Mouse (Mus musculus): ENCODE measurements around the gene Kcnk3. TPM values are rescaled to one million over a fixed set of nuclear protein-coding genes. Genes with fewer than 3 reads are reported as not detected.

The Kcnk3 gene
- polyA plus RNA-seq (2015; fragmentation: Nextera tagmentation; extraction: Ambion mirVana): 0.13 and 0.30 TPM in 2 replicates

- WGBS (ENCODE audit: insufficient replicate concordance): 3% methylated on average over 49 of the region's 54 CpGs
- no peaks in the 10 kb centered on the region for H3K36me3 ChIP-seq
- H3K27me3 ChIP-seq: peaks cover 80% of the 10 kb centered on the region
- H3K9me3 ChIP-seq (replicated peaks): no peaks in the 10 kb centered on the region
- H3K4me3 ChIP-seq (replicated peaks): peak within 1 kb of the TSS; percentile 42
- H3K27ac ChIP-seq: no peak within 1 kb of the TSS
- ATAC-seq (ENCODE audit: low read depth) (peak; percentile 59), DNase-seq (no peak)
- peaks cover 9% of the 10 kb centered on the region for H3K4me1 ChIP-seq (replicated peaks)
- H3K4me2 ChIP-seq: peak within 1 kb of the TSS; percentile 61
- no peak within 1 kb of the TSS for H3K9ac ChIP-seq
These were observed at the start of gene Kcnk3 for GRCm38 (mm10) chr5:30587681-30588300. TSS of gene Kcnk3 (plus strand) at chr5:30588170.

GRCm38 (mm10) chr5:30545698-30546097, 42.3 kb upstream of the Kcnk3 start, which contains the start of gene Cib4:
TSS of gene Cib4 (minus strand) at chr5:30545836.
- H3K36me3 ChIP-seq: no peaks in the 10 kb centered on the region
- H3K4me1 ChIP-seq (replicated peaks): no peaks in the 10 kb centered on the region
- H3K4me2 ChIP-seq: no peak within 1 kb of the TSS
- no peak for DNase-seq
- no peak for ATAC-seq (ENCODE audit: low read depth)
- H3K9ac ChIP-seq: no peak within 1 kb of the TSS
- H3K27ac ChIP-seq: no peak within 1 kb of the TSS
- H3K4me3 ChIP-seq (replicated peaks): no peak within 1 kb of the TSS
- 29% methylated on average over 2 of the region's 2 CpGs for WGBS (ENCODE audit: insufficient replicate concordance)
- H3K27me3 ChIP-seq: peaks cover 11% of the 10 kb centered on the region
- H3K9me3 ChIP-seq (replicated peaks): no peaks in the 10 kb centered on the region

- 37% methylated on average over 2 of the region's 2 CpGs for WGBS (ENCODE audit: insufficient replicate concordance)
- H3K9me3 ChIP-seq (replicated peaks): no peaks in the 10 kb centered on the region
- no peaks in the 10 kb centered on the region for H3K36me3 ChIP-seq
- no peak overlapping the region for H3K4me2 ChIP-seq
- no peak for DNase-seq
- no peaks in the 10 kb centered on the region for H3K4me1 ChIP-seq (replicated peaks)
- no peak overlapping the region for H3K4me3 ChIP-seq (replicated peaks)
- H3K9ac ChIP-seq: no peak overlapping the region
- no peak overlapping the region for H3K27ac ChIP-seq
- no peak for ATAC-seq (ENCODE audit: low read depth)
- H3K27me3 ChIP-seq: peaks cover 11% of the 10 kb centered on the region
These were observed 39.3 kb upstream of the Kcnk3 start for GRCm38 (mm10) chr5:30548681-30549080.

GRCm38 (mm10) chr5:30550334-30551021, 37.5 kb upstream of the Kcnk3 start:
- H3K4me1 ChIP-seq (replicated peaks): no peaks in the 10 kb centered on the region
- no peak for ATAC-seq (ENCODE audit: low read depth)
- no peaks in the 10 kb centered on the region for H3K9me3 ChIP-seq (replicated peaks)
- no peak overlapping the region for H3K27ac ChIP-seq
- H3K36me3 ChIP-seq: no peaks in the 10 kb centered on the region
- WGBS (ENCODE audit: insufficient replicate concordance): 57% methylated on average over 9 of the region's 9 CpGs
- peaks cover 6% of the 10 kb centered on the region for H3K27me3 ChIP-seq
- H3K4me3 ChIP-seq (replicated peaks): no peak overlapping the region
- no peak overlapping the region for H3K4me2 ChIP-seq
- no peak overlapping the region for H3K9ac ChIP-seq
- DNase-seq: no peak

GRCm38 (mm10) chr5:30551022-30551638, 36.8 kb upstream of the Kcnk3 start:
- peaks cover under 1% of the 10 kb centered on the region; the same call in 1 of the 2 replicates for H3K27me3 ChIP-seq
- no peaks in the 10 kb centered on the region for H3K9me3 ChIP-seq (replicated peaks)
- H3K27ac ChIP-seq: no peak overlapping the region
- no peak overlapping the region for H3K9ac ChIP-seq
- no peak for DNase-seq
- H3K36me3 ChIP-seq: no peaks in the 10 kb centered on the region
- no peak overlapping the region for H3K4me2 ChIP-seq
- H3K4me3 ChIP-seq (replicated peaks): no peak overlapping the region
- WGBS (ENCODE audit: insufficient replicate concordance): 62% methylated on average over 8 of the region's 8 CpGs
- ATAC-seq (ENCODE audit: low read depth): no peak
- H3K4me1 ChIP-seq (replicated peaks): no peaks in the 10 kb centered on the region

- Histone ChIP-seq H3K27ac (no peak overlapping the region), H3K4me1 (replicated peaks) (no peaks in the 10 kb centered on the region), H3K9ac (no peak overlapping the region), H3K27me3 (0 out of 2 replicates have a peak, but pooled peaks cover 4% of the 10 kb centered on the region), H3K4me2 (no peak overlapping the region), H3K9me3 (replicated peaks) (no peaks in the 10 kb centered on the region), H3K4me3 (replicated peaks) (no peak overlapping the region), H3K36me3 (no peaks in the 10 kb centered on the region)
- 65% methylated on average over 6 of the region's 6 CpGs for WGBS (ENCODE audit: insufficient replicate concordance)
- DNase-seq (no peak), ATAC-seq (ENCODE audit: low read depth) (no peak)
These were observed 36.0 kb upstream of the Kcnk3 start for GRCm38 (mm10) chr5:30552006-30552405.

- H3K27me3 ChIP-seq: 0 out of 2 replicates have a peak, but pooled peaks cover 4% of the 10 kb centered on the region
- no peak for ATAC-seq (ENCODE audit: low read depth)
- no peak overlapping the region for H3K4me3 ChIP-seq (replicated peaks)
- H3K9ac ChIP-seq: no peak overlapping the region
- no peaks in the 10 kb centered on the region for H3K36me3 ChIP-seq
- no peak for DNase-seq
- WGBS (ENCODE audit: insufficient replicate concordance): 72% methylated on average over 13 of the region's 13 CpGs
- H3K4me2 ChIP-seq: no peak overlapping the region
- H3K4me1 ChIP-seq (replicated peaks): no peaks in the 10 kb centered on the region
- no peaks in the 10 kb centered on the region for H3K9me3 ChIP-seq (replicated peaks)
- no peak overlapping the region for H3K27ac ChIP-seq
These were observed 34.0 kb upstream of the Kcnk3 start for GRCm38 (mm10) chr5:30553936-30554335.

GRCm38 (mm10) chr5:30554981-30555380, 33.0 kb upstream of the Kcnk3 start:
- H3K36me3 ChIP-seq: no peaks in the 10 kb centered on the region
- 61% methylated on average over 8 of the region's 8 CpGs for WGBS (ENCODE audit: insufficient replicate concordance)
- DNase-seq: no peak

GRCm38 (mm10) chr5:30556284-30556683, 31.7 kb upstream of the Kcnk3 start:
- ATAC-seq (ENCODE audit: low read depth): no peak
- H3K9ac ChIP-seq: no peak overlapping the region
- H3K27me3 ChIP-seq: 0 out of 2 replicates have a peak, but pooled peaks cover 4% of the 10 kb centered on the region
- H3K4me2 ChIP-seq: no peak overlapping the region
- DNase-seq: no peak
- no peaks in the 10 kb centered on the region for H3K36me3 ChIP-seq
- H3K4me3 ChIP-seq (replicated peaks): no peak overlapping the region
- H3K27ac ChIP-seq: no peak overlapping the region
- H3K4me1 ChIP-seq (replicated peaks): no peaks in the 10 kb centered on the region
- no peaks in the 10 kb centered on the region for H3K9me3 ChIP-seq (replicated peaks)
- 41% methylated on average over 3 of the region's 3 CpGs for WGBS (ENCODE audit: insufficient replicate concordance)

More at GRCm38 (mm10) chr5:30554981-30555380, 33.0 kb upstream of the Kcnk3 start:
- ATAC-seq (ENCODE audit: low read depth): no peak
- Histone ChIP-seq H3K27ac (no peak overlapping the region), H3K4me2 (no peak overlapping the region), H3K4me1 (replicated peaks) (no peaks in the 10 kb centered on the region), H3K27me3 (0 out of 2 replicates have a peak, but pooled peaks cover 4% of the 10 kb centered on the region), H3K9ac (no peak overlapping the region), H3K9me3 (replicated peaks) (no peaks in the 10 kb centered on the region), H3K4me3 (replicated peaks) (no peak overlapping the region)

- Histone ChIP-seq H3K4me2 (no peak overlapping the region), H3K27ac (no peak overlapping the region), H3K9me3 (replicated peaks) (no peaks in the 10 kb centered on the region), H3K4me3 (replicated peaks) (no peak overlapping the region), H3K36me3 (no peaks in the 10 kb centered on the region), H3K4me1 (replicated peaks) (no peaks in the 10 kb centered on the region), H3K9ac (no peak overlapping the region), H3K27me3 (0 out of 2 replicates have a peak, but pooled peaks cover 4% of the 10 kb centered on the region)
- 65% methylated on average over 3 of the region's 3 CpGs for WGBS (ENCODE audit: insufficient replicate concordance)
- ATAC-seq (ENCODE audit: low read depth): no peak
- no peak for DNase-seq
These were observed 28.5 kb upstream of the Kcnk3 start for GRCm38 (mm10) chr5:30559421-30559820.

- Histone ChIP-seq H3K36me3 (no peaks in the 10 kb centered on the region), H3K27ac (no peak overlapping the region), H3K27me3 (0 out of 2 replicates have a peak, but pooled peaks cover 4% of the 10 kb centered on the region), H3K4me2 (no peak overlapping the region), H3K9me3 (replicated peaks) (no peaks in the 10 kb centered on the region), H3K4me3 (replicated peaks) (no peak overlapping the region), H3K9ac (no peak overlapping the region), H3K4me1 (replicated peaks) (no peaks in the 10 kb centered on the region)
- DNase-seq: no peak
- WGBS (ENCODE audit: insufficient replicate concordance): 12% methylated on average over 3 of the region's 3 CpGs
- no peak for ATAC-seq (ENCODE audit: low read depth)
These were observed 27.9 kb upstream of the Kcnk3 start for GRCm38 (mm10) chr5:30559986-30560493.

Measured in liver, embryonic 13.5 days (tissue).